Mouse (Mus musculus): Measurements from ENCODE around the gene Spesp1. TPM values are rescaled to one million over a fixed set of nuclear protein-coding genes. Genes with fewer than 3 reads are reported as not detected.

The Spesp1 gene
- 0.05 TPM in 1 of 2 replicates, not detected in the other for polyA plus RNA-seq (2016; fragmentation: Nextera tagmentation; extraction: Ambion mirVana)

- 84% methylated on average over 27 of the region's 27 CpGs for WGBS
Measured at GRCm38 (mm10) chr9:62281991-62282390, at the start of gene Spesp1. TSS of gene Spesp1 (minus strand) at chr9:62282208.

DNA sequence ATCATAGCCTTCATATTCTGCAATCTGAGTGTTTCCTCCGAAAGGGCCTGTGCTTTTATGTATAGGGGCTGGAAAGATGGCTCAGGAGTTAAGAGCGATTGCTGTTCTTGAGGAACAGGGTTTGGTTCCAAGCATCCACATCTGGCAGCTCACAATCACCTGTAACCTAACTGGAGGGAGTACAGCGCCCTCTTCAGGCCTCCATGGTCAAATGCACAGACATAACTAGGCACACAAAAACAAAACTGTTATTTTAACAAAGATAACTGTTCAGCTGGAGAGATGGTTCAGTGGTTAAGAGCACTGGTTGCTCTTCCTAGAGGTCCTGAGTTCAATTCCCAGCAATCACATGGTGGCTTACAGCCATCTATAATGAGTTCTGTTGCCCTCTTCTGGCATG is 44.0 kb upstream of the Spesp1 start:
- 71% methylated on average over 3 of the region's 3 CpGs for WGBS
- no peak overlapping the region for H3K4me3 ChIP-seq
- no peaks in the 10 kb centered on the region for H3K36me3 ChIP-seq (replicated peaks)
- no peaks in the 10 kb centered on the region for H3K27me3 ChIP-seq (ENCODE audit: poor library complexity, severe bottlenecking)
- H3K9me3 ChIP-seq = peaks cover 2% of the 10 kb centered on the region; the same call in 1 of the 2 replicates
- DNase-seq (ENCODE audit: extremely low spot score, low spot score) = no peak
- H3K27ac ChIP-seq = no peak overlapping the region
- H3K4me1 ChIP-seq = peaks cover 3% of the 10 kb centered on the region; the same call in 1 of the 2 replicates

More at GRCm38 (mm10) chr9:62281991-62282390, at the start of gene Spesp1:
- H3K4me1 ChIP-seq = no peaks in the 10 kb centered on the region
- no peaks in the 10 kb centered on the region for H3K9me3 ChIP-seq
- no peaks in the 10 kb centered on the region for H3K27me3 ChIP-seq (ENCODE audit: poor library complexity, severe bottlenecking)
- no peak within 1 kb of the TSS for H3K27ac ChIP-seq
- H3K4me3 ChIP-seq = no peak within 1 kb of the TSS
- no peaks in the 10 kb centered on the region for H3K36me3 ChIP-seq (replicated peaks)
- DNase-seq (ENCODE audit: extremely low spot score, low spot score) = no peak

DNA sequence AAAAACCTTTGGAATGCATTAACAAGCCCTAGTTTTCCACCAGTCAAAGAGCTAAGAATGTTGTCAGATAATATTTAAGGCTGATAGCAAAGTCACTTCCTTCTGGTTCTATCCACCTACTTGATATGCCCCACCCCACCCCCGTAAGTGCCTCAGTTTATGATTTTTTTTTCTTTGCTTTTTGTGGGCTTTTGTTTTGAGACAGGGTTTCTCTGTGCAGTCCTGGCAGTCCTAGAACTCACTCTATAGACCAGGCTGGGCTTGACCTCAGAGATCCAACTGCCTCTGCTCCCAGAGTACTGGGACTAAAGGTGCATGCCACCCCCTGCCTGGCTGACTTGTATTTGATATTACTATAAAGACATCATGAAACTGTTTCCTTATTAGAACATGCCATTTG is 41.8 kb upstream of the Spesp1 start:
- no peak overlapping the region for H3K27ac ChIP-seq
- H3K4me3 ChIP-seq = no peak overlapping the region
- DNase-seq (ENCODE audit: extremely low spot score, low spot score) = no peak
- no peaks in the 10 kb centered on the region for H3K27me3 ChIP-seq (ENCODE audit: poor library complexity, severe bottlenecking)
- peaks cover 3% of the 10 kb centered on the region; the same call in 1 of the 2 replicates for H3K4me1 ChIP-seq
- peaks cover 4% of the 10 kb centered on the region; the same call in 1 of the 2 replicates for H3K9me3 ChIP-seq
- 78% methylated on average over 1 of the region's 1 CpGs for WGBS
- no peaks in the 10 kb centered on the region for H3K36me3 ChIP-seq (replicated peaks)

DNA sequence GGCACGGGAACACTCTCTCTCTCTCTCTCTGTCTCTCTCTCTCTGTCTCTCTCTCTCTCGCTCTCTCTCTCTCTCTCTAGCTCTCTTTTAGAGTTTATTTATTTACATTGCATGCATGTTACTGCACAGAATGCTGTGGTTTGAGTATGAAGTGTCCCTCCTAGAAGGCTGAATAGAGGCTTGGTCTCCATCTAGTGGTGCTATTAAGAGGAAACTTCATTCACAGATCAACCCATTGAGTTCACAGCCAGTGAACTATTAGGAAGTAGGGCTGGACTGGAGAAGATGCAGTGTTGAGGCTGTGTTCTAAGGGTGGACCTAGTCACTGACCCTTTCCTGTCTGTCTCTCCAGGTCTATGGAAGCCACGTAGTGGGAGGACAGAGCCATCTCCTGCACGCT is 36.7 kb upstream of the Spesp1 start:
- 83% methylated on average over 4 of the region's 4 CpGs for WGBS
- H3K4me1 ChIP-seq = no peaks in the 10 kb centered on the region; the same call in 1 of the 2 replicates
- no peak overlapping the region for H3K27ac ChIP-seq
- peaks cover 12% of the 10 kb centered on the region; the same call in 1 of the 2 replicates for H3K9me3 ChIP-seq
- no peaks in the 10 kb centered on the region for H3K27me3 ChIP-seq (ENCODE audit: poor library complexity, severe bottlenecking)
- no peak overlapping the region for H3K4me3 ChIP-seq
- no peaks in the 10 kb centered on the region for H3K36me3 ChIP-seq (replicated peaks)
- DNase-seq (ENCODE audit: extremely low spot score, low spot score) = no peak

DNA sequence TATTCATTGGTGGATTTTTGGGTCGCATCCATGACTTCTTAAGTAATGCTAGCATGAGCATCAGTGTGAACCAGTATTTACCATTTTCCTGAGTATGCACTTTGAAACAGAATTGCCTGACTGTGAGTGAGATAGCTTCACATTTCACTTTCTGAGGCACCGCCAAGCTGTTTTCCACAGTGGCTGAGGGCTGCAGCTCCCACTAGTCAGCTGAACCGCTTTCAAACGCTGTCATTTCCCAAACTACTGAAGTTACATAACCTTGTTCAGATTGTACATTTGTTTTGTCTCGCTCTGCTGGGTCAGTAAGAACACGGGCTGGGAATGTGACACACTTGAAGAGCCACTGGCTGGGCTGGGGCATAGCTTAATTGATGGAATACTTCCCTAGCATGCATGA is 33.5 kb upstream of the Spesp1 start:
- no peak for DNase-seq (ENCODE audit: extremely low spot score, low spot score)
- peaks cover 8% of the 10 kb centered on the region; the same call in 1 of the 2 replicates for H3K9me3 ChIP-seq
- H3K27me3 ChIP-seq (ENCODE audit: poor library complexity, severe bottlenecking) = no peaks in the 10 kb centered on the region
- H3K36me3 ChIP-seq (replicated peaks) = no peaks in the 10 kb centered on the region
- no peak overlapping the region for H3K4me3 ChIP-seq
- no peak overlapping the region for H3K27ac ChIP-seq
- H3K4me1 ChIP-seq = no peaks in the 10 kb centered on the region
- WGBS = 93% methylated on average over 6 of the region's 6 CpGs

GRCm38 (mm10) chr9:62296891-62297290 is 14.9 kb upstream of the Spesp1 start:
- Histone ChIP-seq H3K36me3 (replicated peaks) (no peaks in the 10 kb centered on the region), H3K27me3 (ENCODE audit: poor library complexity, severe bottlenecking) (no peaks in the 10 kb centered on the region), H3K4me1 (peaks cover 15% of the 10 kb centered on the region), H3K9me3 (no peaks in the 10 kb centered on the region), H3K4me3 (no peak overlapping the region), H3K27ac (no peak overlapping the region)
- DNase-seq (ENCODE audit: extremely low spot score, low spot score) = no peak
- WGBS = 64% methylated on average over 1 of the region's 1 CpGs

GRCm38 (mm10) chr9:62295006-62295698 is 13.1 kb upstream of the Spesp1 start:
- H3K9me3 ChIP-seq = no peaks in the 10 kb centered on the region
- H3K27me3 ChIP-seq (ENCODE audit: poor library complexity, severe bottlenecking) = no peaks in the 10 kb centered on the region
- peaks cover 15% of the 10 kb centered on the region for H3K4me1 ChIP-seq
- 37% methylated on average over 7 of the region's 7 CpGs for WGBS
- no peaks in the 10 kb centered on the region for H3K36me3 ChIP-seq (replicated peaks)
- no peak overlapping the region for H3K4me3 ChIP-seq
- DNase-seq (ENCODE audit: extremely low spot score, low spot score) = peak; percentile 65
- no peak overlapping the region for H3K27ac ChIP-seq

GRCm38 (mm10) chr9:62287633-62288025 is 5.6 kb upstream of the Spesp1 start:
- WGBS = 75% methylated on average over 4 of the region's 4 CpGs
- Histone ChIP-seq H3K27ac (no peak overlapping the region), H3K9me3 (no peaks in the 10 kb centered on the region), H3K4me1 (peaks cover 5% of the 10 kb centered on the region; the same call in 1 of the 2 replicates), H3K4me3 (no peak overlapping the region), H3K36me3 (replicated peaks) (no peaks in the 10 kb centered on the region), H3K27me3 (ENCODE audit: poor library complexity, severe bottlenecking) (no peaks in the 10 kb centered on the region)
- no peak for DNase-seq (ENCODE audit: extremely low spot score, low spot score)

- no peaks in the 10 kb centered on the region for H3K9me3 ChIP-seq
- 41% methylated on average over 4 of the region's 4 CpGs for WGBS
- no peak overlapping the region for H3K4me3 ChIP-seq
Measured at GRCm38 (mm10) chr9:62286967-62287632, 5.1 kb upstream of the Spesp1 start.

DNA sequence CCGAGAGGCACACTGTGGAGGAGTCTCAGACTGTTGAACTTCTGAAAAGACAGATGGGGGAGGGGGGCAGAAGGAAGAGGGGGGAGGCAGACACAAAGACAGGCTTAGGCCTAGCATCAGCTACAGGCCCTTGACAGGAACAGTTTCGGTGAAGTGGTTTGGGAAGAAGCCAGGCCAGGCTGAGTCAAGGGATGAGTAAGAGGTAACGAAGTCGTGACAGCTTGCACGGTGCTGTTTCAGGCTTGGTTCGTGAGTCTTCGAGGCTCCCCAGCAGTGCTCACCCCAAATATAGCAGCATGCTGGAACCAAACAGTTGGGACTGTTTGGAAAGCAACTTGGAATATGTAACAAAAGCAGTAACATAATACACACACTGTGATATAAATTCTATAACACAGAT is 2.3 kb upstream of the Spesp1 start:
- Histone ChIP-seq H3K27me3 (ENCODE audit: poor library complexity, severe bottlenecking) (no peaks in the 10 kb centered on the region), H3K36me3 (replicated peaks) (no peaks in the 10 kb centered on the region), H3K4me3 (no peak overlapping the region), H3K4me1 (peaks cover 2% of the 10 kb centered on the region; the same call in 1 of the 2 replicates), H3K9me3 (no peaks in the 10 kb centered on the region), H3K27ac (no peak overlapping the region)
- 83% methylated on average over 7 of the region's 7 CpGs for WGBS
- DNase-seq (ENCODE audit: extremely low spot score, low spot score) = no peak

More at GRCm38 (mm10) chr9:62286967-62287632, 5.1 kb upstream of the Spesp1 start:
- H3K27me3 ChIP-seq (ENCODE audit: poor library complexity, severe bottlenecking) = no peaks in the 10 kb centered on the region
- no peak overlapping the region for H3K27ac ChIP-seq
- H3K4me1 ChIP-seq = peaks cover 5% of the 10 kb centered on the region; the same call in 1 of the 2 replicates
- H3K36me3 ChIP-seq (replicated peaks) = no peaks in the 10 kb centered on the region
- DNase-seq (ENCODE audit: extremely low spot score, low spot score) = peak; percentile 78

- Histone ChIP-seq H3K9me3 (no peaks in the 10 kb centered on the region), H3K27me3 (ENCODE audit: poor library complexity, severe bottlenecking) (no peaks in the 10 kb centered on the region), H3K27ac (no peak overlapping the region), H3K36me3 (replicated peaks) (no peaks in the 10 kb centered on the region), H3K4me1 (no peaks in the 10 kb centered on the region), H3K4me3 (no peak overlapping the region)
- 63% methylated on average over 4 of the region's 4 CpGs for WGBS
- DNase-seq (ENCODE audit: extremely low spot score, low spot score) = no peak
Measured at GRCm38 (mm10) chr9:62276899-62277298, 5.1 kb downstream of the Spesp1 start.

- H3K4me3 ChIP-seq = no peak overlapping the region
- no peaks in the 10 kb centered on the region for H3K27me3 ChIP-seq (ENCODE audit: poor library complexity, severe bottlenecking)
- no peaks in the 10 kb centered on the region for H3K36me3 ChIP-seq (replicated peaks)
- peaks cover 9% of the 10 kb centered on the region for H3K4me1 ChIP-seq
- H3K9me3 ChIP-seq = no peaks in the 10 kb centered on the region
- 82% methylated on average over 7 of the region's 7 CpGs for WGBS
- no peak overlapping the region for H3K27ac ChIP-seq
- no peak for DNase-seq (ENCODE audit: extremely low spot score, low spot score)
Measured at GRCm38 (mm10) chr9:62270775-62271399, 11.1 kb downstream of the Spesp1 start.

GRCm38 (mm10) chr9:62269161-62269560 is 12.8 kb downstream of the Spesp1 start:
- peaks cover 9% of the 10 kb centered on the region for H3K4me1 ChIP-seq
- no peak for DNase-seq (ENCODE audit: extremely low spot score, low spot score)
- no peaks in the 10 kb centered on the region for H3K27me3 ChIP-seq (ENCODE audit: poor library complexity, severe bottlenecking)
- H3K36me3 ChIP-seq (replicated peaks) = no peaks in the 10 kb centered on the region
- no peaks in the 10 kb centered on the region for H3K9me3 ChIP-seq
- 89% methylated on average over 1 of the region's 1 CpGs for WGBS
- no peak overlapping the region for H3K4me3 ChIP-seq
- no peak overlapping the region for H3K27ac ChIP-seq

All from forebrain, embryonic 10.5 days (tissue).